Mouse (Mus musculus) midbrain, embryonic 11.5 days (tissue): ENCODE measurements at regions not wholly inside any gene's neighbourhood (a gene's known extent, or its start where the extent isn't known, plus 50 kb on each side); places are given as distances from the start of the nearest gene placed in this dataset. TPM values are rescaled to one million over a fixed set of nuclear protein-coding genes. Genes with fewer than 3 reads are reported as not detected.
A peak's percentile ranks its signal among the peaks of the same experiment; 100 is the strongest.

Experiments
- ATAC-seq: fragments of 200-750 bp; cut with Nextera tagmentation; 2 replicates; pipeline ENCODE4 v1.8.0; 2017; ENCODE audit warnings: moderate TSS enrichment, moderate library complexity; ENCODE audit not compliant: low FRiP score
- DNase-seq: peaks from one replicate; pipeline ENCODE4 v3.0.0; 2015; ENCODE audit warnings: low spot score; ENCODE audit errors: missing footprints
- H3K27ac ChIP-seq: fragments of 300-500 bp; sonication (generic); 2 replicates; pipeline ENCODE4 v1.5.1; 2014; ENCODE audit warnings: low read depth, low read length
- H3K27me3 ChIP-seq: fragments of 300-500 bp; sonication (generic); 2 replicates; pipeline ENCODE4 v1.6.1; 2014; ENCODE audit warnings: mild to moderate bottlenecking, low read length, moderate library complexity, mixed read lengths; ENCODE audit not compliant: control insufficient read depth, insufficient read depth
- H3K36me3 ChIP-seq: fragments of 300-500 bp; sonication (generic); 2 replicates; pipeline ENCODE4 v1.6.1; 2014; ENCODE audit warnings: mild to moderate bottlenecking, low read length, moderate library complexity, mixed read lengths; ENCODE audit not compliant: control insufficient read depth, insufficient read depth
- H3K4me1 ChIP-seq: fragments of 300-500 bp; sonication (generic); 2 replicates; pipeline ENCODE4 v1.6.1; 2014; ENCODE audit warnings: low read length; ENCODE audit not compliant: control insufficient read depth, insufficient read depth
- H3K4me2 ChIP-seq: fragments of 300-500 bp; sonication (generic); 2 replicates; pipeline ENCODE4 v1.6.1; 2014; ENCODE audit warnings: mild to moderate bottlenecking, moderate library complexity
- H3K4me3 ChIP-seq: fragments of 300-500 bp; sonication (generic); 2 replicates; pipeline ENCODE4 v1.5.1; 2014; ENCODE audit warnings: low read depth, low read length
- H3K9ac ChIP-seq: fragments of 300-500 bp; sonication (generic); 2 replicates; pipeline ENCODE4 v1.6.1; 2014; ENCODE audit warnings: low read length
- H3K9me3 ChIP-seq: fragments of 300-500 bp; sonication (generic); 2 replicates; pipeline ENCODE4 v1.6.1; 2016; ENCODE audit warnings: low read length; ENCODE audit not compliant: control insufficient read depth
- WGBS: fragments of 180-500 bp; shearing (Covaris S2); extraction: QIAGEN DNeasy Blood & Tissue Kit; methylation state at CpG from one replicate; pipeline ENCODE4 v1.1.7; 2014; 5-methylcytosine and 5-hydroxymethylcytosine counted together
- microRNA-seq: library from miRNA; unstranded; fragments of <30 nt; microRNA quantifications from one replicate; pipeline ENCODE4, GENCODE M21; 2017

GRCm38 (mm10) chr13:98551471-98552020, 59.7 kb upstream of the Gm10320 start:
- no peaks in the 10 kb centered on the region for H3K9me3 ChIP-seq
- H3K36me3 ChIP-seq: no peaks in the 10 kb centered on the region
- no peak overlapping the region for H3K4me3 ChIP-seq
- DNase-seq: no peak
- H3K27me3 ChIP-seq: peaks cover 7% of the 10 kb centered on the region
- no peaks in the 10 kb centered on the region for H3K4me1 ChIP-seq
- no peak for ATAC-seq
- no peak overlapping the region for H3K9ac ChIP-seq
- no peak overlapping the region for H3K4me2 ChIP-seq
- WGBS: 70% methylated on average over 13 of the region's 13 CpGs
- no peak overlapping the region for H3K27ac ChIP-seq

- no peak for DNase-seq
- Histone ChIP-seq H3K36me3 (no peaks in the 10 kb centered on the region), H3K4me2 (no peak overlapping the region), H3K27me3 (peaks cover 12% of the 10 kb centered on the region), H3K9ac (no peak overlapping the region), H3K27ac (no peak overlapping the region), H3K9me3 (no peaks in the 10 kb centered on the region), H3K4me3 (no peak overlapping the region), H3K4me1 (peaks cover 14% of the 10 kb centered on the region)
- no peak for ATAC-seq
- WGBS: 85% methylated on average over 5 of the region's 5 CpGs
Observed at GRCm38 (mm10) chr13:98547223-98547622, 55.4 kb upstream of the Gm10320 start.

GRCm38 (mm10) chr13:98546116-98546515, 54.3 kb upstream of the Gm10320 start:
- Histone ChIP-seq H3K4me2 (no peak overlapping the region), H3K27me3 (peaks cover 12% of the 10 kb centered on the region)
- peak; percentile 55 for ATAC-seq

GRCm38 (mm10) chr13:98545398-98545797, 53.6 kb upstream of the Gm10320 start:
- ATAC-seq (no peak), DNase-seq (no peak)
- no peak overlapping the region for H3K27ac ChIP-seq
- H3K4me3 ChIP-seq: no peak overlapping the region
- H3K4me1 ChIP-seq: peaks cover 14% of the 10 kb centered on the region
- no peaks in the 10 kb centered on the region for H3K36me3 ChIP-seq
- peaks cover 12% of the 10 kb centered on the region for H3K27me3 ChIP-seq
- H3K4me2 ChIP-seq: 0 out of 2 replicates have a peak overlapping the region, but pooled peaks have one; percentile 4
- H3K9me3 ChIP-seq: no peaks in the 10 kb centered on the region
- H3K9ac ChIP-seq: no peak overlapping the region
- WGBS: 48% methylated on average over 5 of the region's 5 CpGs

More at GRCm38 (mm10) chr13:98546116-98546515, 54.3 kb upstream of the Gm10320 start:
- Histone ChIP-seq H3K4me3 (no peak overlapping the region), H3K9me3 (no peaks in the 10 kb centered on the region), H3K27ac (no peak overlapping the region; the same call in 1 of the 2 replicates), H3K36me3 (no peaks in the 10 kb centered on the region), H3K9ac (no peak overlapping the region), H3K4me1 (peaks cover 14% of the 10 kb centered on the region)
- DNase-seq: no peak
- 33% methylated on average over 5 of the region's 5 CpGs for WGBS

- Histone ChIP-seq H3K4me2 (no peak overlapping the region), H3K9ac (no peak overlapping the region), H3K4me1 (peaks cover 14% of the 10 kb centered on the region), H3K27me3 (peaks cover 12% of the 10 kb centered on the region), H3K4me3 (no peak overlapping the region), H3K27ac (no peak overlapping the region), H3K36me3 (no peaks in the 10 kb centered on the region), H3K9me3 (no peaks in the 10 kb centered on the region)
- peak; percentile 76 for DNase-seq
- ATAC-seq: no peak
- 90% methylated on average over 10 of the region's 10 CpGs for WGBS
Observed at GRCm38 (mm10) chr13:98544051-98544450, 52.2 kb upstream of the Gm10320 start.

Small RNAs in the stretch of these regions (microRNA-seq; reads per million reads assigned to microRNA genes)
- gene Gm22698: not detected
